Mouse (Mus musculus) urinary bladder, adult 18-20 months (tissue): Measurements from ENCODE around the gene Gm853.

ENCODE experiments used
- DNase-seq, 2 experiments: peaks; one replicate each; pipeline ENCODE4 v3.0.0; 2022; ENCODE audit warnings: low spot score in 2 of 2, mixed read lengths in 2 of 2

Gm853 gene

DNA sequence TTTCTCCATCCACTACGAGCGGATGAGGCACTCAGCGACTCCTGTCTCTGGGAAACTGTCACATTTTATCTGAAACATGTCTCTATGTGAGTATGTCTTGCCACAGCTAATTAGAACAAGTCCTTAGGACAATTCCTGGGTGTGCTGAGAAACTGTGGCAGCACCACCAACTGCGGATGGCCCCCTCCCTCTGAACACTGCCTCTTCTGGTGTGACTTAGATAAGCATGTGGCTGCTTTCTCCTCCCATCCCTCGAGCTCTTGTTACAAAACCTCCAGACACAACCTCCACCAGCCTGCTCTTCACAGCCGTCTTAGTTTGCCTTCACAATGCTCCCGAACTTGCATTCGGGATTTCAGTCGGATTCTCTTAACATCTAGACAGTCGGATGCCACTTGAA is 8.3 kb downstream of the Gm853 start:
- DNase-seq = no peak

DNA sequence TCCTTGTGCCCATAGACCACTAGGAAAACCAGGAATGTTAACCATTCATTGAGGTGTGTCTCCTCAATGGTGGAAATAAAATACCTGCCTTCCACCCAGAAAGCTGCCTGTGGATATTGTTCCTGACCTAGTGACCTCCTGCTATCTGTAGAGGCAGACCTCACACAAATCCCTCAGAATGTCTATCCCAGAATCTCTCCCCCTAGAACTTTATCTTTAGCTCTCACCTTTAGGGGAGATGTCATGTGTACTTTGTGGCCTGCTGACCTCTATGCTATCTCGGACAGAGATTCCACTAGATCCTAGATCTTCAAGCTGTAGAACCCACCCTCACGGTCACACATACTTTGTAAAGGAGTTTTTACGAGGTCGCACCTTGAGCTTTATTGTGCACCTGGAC is 9.0 kb downstream of the Gm853 start:
- DNase-seq = no peak

DNA sequence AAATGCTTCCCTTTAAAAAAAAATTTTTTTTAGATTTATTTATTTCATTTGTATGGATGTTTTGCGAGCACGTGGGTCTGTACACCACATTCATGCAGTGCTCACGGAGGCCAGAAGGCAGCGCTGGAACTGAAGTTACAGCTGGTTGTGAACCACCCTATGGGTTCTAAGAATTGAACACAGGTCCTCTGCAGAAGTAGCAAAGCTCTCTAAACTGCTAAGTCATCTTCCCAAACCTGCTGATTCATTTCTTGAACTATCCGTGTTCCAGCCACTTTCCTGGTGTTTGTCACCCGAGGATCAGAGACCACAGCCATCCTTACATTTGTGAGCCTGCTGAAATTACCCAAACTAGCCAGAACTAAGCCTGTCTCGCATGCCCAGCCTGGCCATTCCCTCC is 9.8 kb downstream of the Gm853 start:
- no peak for DNase-seq

DNA sequence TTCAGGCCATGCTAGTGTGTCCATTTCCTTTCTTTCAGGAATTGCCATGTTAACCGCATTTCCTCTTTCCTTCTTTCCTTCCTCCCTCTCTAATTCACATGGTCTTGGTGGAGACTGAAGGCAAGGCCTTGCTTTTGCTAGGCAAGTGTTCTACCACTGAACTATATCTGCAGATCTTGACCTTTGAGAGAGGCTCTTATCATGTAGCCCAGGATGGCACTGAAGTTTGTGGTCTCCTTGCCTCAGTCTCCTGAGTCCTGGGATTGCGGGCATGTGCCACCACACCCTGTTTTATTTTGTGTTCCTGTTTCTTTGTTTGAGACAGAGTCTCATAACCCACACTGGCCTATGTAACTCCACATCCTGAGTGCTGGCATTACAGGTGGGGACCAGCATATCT is 10.3 kb downstream of the Gm853 start:
- no peak for DNase-seq

DNA sequence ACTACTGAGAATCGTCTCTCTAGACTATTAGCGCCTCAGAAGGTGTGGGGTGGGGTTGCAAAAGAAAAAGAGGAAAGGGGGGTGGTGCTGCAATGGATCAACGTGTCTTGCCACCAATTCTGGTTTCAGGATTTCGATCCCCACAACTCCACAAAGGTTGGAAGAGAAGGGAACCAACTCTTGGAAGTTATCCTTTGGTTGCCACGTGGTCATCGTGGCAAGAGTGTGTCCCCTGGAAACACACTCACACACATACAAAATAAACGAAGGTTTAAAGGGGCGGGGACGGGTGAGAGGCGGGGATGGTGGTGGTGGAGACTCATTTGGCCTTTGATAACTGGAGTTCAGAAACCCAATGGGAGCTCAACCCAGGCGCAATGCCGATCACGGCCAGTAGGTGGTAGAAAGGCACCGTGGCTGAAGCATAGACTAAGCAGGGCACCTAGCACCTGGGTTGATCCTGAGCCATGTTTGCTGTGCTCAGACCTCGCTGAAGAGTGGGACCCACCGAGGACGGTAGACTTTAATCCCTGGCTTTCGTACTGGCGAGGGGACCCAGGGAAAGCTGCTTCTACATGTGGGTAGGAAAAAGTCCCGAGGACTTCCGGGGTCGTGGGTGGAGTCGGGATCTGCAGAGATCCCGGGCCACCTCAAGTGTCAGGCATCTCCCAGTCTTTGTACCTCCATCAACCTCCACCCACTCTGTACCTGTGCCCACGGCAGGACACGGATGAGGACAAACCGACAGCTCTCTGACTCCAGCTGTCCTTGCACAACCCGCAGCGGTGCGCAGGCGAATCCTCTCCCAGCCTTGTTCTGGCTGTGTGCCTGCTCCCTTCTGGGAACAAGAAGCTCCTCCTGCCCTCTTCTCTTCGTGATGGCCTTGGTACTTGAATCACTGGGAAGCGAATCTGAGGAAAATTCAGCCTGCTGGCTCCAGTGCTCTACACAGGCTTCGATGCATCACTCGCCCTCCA is 23.2 kb downstream of the Gm853 start:
- peak; percentile 75 to 97 for DNase-seq

DNA sequence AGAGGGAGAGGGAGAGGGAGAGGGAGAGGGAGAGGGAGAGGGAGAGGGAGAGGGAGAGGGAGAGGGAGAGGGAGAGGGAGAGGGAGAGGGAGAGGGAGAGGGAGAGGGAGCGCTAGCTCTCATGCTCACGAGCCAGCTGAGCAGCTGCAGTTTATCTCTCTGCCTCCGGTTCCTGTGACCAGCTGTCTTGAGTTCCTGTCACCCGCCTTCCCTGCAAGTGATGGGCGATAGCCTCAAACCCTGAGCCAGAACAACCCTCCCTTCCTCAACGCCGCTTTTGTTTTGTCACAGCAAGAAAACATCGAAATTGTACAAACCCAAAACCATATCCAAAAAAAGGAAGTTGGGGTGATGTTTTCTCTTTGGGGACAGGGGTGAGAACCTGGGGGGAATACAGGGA is 25.7 kb downstream of the Gm853 start:
- no peak for DNase-seq

DNA sequence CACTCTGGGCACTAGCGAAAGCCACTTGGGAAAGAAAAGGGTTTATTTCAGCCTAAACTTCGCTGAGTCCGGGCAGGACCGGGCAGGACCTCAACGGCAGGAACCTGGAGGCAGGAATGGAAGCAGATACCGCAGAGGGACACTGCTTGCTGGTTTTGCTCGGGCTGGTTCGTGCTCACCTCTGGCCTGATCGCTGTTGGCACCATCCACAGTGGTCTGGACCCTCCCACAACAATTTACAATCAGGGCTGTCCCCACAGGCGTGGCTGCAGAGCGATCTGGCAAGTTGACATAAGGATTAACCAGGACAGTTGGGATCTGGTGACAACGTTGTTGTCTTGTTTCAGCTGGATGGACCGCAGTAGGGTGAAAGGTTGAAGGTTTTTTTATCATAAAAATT is 26.3 kb downstream of the Gm853 start:
- no peak for DNase-seq

DNA sequence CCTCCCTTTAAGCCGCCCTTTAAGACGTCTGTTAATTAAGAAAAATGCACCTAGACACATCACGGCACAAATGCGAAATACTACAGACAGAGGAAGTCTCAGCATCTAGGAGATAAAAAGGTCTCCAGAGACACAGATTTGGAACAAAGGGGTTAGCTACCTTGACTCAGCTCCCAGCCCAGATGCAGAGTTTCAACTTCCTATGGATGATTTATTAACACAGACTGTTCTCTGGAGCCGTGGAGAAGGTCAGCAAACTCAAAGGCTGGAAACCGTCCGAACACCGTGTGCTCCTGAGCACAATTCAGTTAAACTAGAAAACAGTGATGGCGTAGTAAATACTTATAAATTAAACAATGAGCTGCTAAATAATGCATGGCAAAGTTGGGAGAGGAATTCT is 29.9 kb downstream of the Gm853 start:
- DNase-seq = no peak

DNA sequence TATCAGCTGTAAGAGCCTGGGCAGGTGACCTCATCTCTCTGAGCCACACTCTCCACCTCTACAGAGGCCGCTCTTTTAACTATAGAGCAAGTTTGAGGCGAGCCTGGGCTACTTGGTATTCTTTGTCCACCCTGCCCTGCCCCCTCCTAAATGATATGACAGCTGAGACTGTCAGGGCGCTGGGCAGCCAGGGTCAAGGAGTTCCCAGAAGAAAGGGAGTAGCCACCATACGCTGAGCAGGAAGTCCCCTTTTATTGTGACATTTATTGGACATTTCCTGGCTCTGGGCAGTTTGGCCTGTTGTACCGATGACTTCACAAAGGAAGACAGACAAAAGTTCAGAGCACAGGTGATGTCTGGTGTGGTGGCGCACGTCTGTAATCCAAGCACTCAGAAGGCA is 32.6 kb downstream of the Gm853 start:
- DNase-seq = no peak

DNA sequence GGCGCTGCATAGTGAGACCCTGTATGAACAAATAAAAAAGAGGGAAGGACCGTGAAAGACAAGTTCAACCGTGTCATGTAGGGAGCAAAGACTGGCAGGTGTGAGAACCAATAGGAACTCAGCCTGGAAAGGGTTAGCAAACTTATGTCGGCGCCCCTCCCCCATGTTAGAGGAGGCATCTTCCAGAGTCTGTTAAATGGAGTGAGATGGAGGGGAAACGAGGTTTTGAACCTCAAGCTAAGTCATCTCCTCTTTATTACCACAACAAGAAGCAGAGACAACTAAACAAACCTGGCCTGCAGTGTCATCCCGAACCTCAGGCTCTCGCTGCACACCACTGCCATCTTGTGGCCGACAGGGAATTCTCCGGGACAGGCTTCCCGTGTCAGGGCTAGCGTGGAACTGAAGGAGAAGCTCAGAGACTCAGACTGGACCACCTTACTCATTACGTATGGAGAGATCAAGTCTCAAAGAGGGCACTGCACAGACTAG is 33.3 kb downstream of the Gm853 start:
- DNase-seq = peak; percentile 64 to 77

DNA sequence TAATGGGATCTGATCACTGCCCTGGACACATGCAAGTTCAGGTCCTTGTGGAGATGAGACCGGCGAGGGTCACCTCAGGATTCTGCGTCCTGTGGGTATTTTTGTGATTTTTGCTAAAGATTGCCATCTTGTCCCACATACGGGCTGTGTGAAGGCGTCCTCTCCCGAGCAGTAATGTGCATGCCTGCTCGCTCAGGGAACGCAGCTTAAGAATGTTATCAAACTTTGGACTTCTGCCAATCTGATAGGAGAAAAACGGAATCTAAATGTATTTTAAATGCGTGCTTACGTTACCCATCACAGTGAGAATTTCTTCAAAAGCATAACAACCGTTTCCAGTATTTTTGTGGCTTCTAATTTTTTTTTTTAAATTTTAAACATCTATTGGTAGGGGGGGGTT is 35.3 kb downstream of the Gm853 start:
- DNase-seq = no peak

DNA sequence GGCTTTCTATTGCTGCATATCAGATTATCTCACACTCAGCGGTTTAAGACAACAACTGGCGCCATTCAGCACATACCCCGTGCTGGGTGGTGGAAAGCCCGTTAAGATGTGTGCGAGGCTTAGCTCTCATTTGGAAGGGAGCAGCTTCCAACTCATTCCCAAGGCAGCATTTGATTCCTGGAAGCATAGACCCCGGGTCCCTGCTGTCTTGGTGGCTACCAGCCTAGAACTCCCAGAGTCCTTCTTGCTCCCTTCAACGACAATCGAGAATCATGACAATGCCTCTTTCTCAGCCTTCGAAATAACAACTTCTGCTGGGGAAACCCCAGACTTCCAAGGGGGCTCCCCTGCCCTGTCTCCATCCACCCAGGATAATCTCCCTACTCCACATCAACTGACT is 35.8 kb downstream of the Gm853 start:
- no peak for DNase-seq

DNA sequence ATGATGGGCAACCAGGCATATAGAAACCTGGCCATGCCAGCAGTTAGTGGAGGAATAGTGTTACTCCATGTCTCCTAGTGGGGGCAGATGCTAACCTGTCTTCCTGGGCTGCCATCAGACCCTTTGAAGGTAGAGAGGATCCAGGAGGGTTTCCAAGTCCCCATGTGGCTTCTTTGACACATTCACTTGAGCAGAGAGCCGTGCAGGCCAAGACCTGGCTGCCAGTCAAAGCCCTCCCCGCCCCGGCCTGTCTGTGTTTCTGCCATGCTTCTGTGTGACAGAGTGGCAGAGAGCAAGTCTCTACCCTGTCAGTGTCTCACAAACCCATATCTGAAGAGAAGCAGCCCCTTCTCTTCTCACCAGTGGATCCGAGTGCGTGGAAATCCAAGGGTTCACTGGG is 38.3 kb downstream of the Gm853 start:
- no peak for DNase-seq

DNA sequence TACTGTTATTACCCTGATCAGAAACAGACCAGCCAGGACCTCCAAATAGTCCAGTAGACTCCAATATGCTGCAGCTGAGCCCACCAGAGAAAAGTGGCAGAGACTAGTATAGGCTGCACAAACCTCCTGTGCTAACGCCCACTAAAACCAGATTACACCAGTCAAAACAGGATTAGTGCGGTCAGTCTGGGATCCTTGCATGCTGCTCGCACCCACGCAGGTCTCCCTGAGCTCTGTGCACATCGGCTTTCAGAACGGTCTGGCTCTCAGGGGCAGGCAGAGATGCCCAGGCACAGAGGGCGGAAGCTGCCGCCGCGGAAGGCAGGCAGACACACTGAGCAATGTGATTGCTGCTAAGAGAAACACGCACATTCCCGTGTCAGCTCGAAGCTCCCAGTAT is 39.2 kb downstream of the Gm853 start:
- DNase-seq = no peak

DNA sequence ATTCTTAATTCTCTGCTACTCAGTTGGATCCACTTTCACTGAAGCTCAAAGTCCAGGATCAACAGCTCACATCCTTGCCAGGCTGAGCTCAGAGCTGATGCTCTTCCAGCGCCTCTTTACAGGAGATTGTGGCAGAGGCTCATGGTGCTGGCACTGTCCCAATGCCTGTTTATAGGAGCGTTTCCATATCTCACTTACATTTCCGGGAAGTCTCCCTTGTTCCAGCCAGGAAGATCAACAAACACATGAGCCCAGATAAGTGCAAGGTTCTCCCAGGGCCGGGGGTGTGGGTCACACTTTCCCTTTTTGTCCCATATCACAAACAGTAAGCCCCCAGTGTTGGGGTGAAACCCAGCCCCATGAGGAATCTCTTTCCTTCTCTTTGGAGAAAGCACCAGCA is 40.3 kb downstream of the Gm853 start:
- DNase-seq = no peak

DNA sequence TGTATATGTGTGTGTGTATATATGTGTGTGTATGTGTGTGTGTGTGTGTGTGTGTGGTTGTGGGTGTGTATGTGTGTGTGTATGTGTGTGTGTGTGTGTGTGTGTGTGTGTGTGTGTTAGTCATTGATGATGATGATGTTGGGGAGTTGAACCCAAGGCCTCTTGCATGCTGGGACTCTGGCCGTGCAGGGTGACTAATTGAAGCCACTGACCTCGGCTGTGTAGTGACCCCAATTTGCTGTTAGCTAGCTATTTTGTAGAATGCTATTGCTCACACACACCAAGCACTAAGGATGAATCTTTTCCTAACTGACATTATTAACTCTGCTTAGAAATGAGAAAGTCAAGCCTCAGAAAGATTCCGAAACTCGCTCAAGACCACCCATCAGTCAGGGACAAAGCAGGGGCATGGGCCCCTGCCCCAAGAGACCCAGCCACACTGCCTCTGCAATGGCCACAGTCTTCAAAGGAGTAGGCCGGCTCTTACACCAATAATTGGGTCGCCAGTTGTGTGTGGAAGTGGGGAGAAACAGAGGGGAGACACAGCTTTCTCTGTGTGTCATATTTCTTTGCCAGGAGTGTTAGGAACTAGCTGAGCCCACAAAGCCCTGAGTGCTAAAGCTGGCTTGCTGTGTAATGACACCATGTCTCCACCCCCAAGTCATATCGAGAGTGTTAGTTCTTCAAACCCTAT is 41.1 kb downstream of the Gm853 start:
- no peak for DNase-seq

DNA sequence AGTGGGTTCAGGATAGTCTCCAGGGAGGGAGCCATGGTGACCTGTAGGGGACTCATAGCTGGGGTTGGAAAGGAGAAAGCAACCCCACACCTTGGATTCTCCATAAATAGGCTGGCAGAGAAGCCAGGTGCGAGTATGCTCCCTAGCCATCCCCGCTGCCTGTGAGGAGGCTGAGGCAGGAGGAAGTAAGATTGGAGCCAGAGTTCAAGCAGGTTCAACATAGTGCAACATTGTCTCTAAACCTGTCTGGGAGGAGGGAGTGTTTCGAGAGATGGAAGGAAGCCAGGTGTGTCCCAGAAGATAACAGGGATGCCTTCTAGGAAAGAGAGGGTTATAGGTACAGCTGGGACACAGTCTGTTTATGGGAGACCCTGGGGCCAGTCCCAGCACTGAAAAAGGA is 42.3 kb downstream of the Gm853 start:
- DNase-seq = no peak

DNA sequence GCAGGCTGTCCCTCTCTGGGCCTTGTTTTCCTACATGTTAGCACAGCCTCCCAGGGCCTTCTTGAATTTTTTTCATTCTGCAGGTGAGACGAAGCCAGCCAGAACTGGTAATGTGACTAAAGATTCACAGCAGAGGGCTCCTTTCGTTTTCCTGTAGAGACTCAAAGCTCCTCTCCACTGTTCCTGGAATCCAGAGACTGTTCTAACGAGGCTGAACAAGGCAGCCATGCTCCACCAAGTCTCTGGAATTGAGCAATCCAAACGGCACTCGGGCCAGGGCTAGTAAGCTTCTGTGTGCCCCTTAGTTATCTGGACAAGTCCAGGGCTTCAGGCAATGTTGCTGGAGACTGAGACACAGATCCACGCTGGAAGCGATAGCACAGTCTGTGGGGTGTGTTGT is 44.7 kb downstream of the Gm853 start:
- peak in 1 of 2 experiments; percentile 28 for DNase-seq

DNA sequence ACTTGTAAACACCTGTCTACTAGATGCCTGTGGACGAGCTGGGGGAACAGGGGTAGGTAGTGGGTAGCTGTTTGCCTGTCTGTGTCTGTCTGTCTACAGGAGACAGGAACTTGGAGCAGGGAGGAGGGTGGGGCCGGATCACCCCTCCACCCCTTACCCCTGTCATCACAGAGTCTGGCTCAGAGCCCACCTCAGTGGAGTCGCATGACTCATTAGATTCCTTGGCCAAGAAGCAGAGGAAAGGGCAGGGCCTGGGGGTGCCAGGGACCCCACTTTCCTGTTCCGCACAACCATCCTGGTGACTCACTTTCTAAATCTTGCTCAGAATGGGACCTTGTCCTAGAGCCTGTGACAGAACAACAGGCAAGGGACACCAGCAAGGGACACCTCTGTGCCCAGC is 45.1 kb downstream of the Gm853 start:
- peak in 1 of 2 experiments; percentile 37 for DNase-seq

DNA sequence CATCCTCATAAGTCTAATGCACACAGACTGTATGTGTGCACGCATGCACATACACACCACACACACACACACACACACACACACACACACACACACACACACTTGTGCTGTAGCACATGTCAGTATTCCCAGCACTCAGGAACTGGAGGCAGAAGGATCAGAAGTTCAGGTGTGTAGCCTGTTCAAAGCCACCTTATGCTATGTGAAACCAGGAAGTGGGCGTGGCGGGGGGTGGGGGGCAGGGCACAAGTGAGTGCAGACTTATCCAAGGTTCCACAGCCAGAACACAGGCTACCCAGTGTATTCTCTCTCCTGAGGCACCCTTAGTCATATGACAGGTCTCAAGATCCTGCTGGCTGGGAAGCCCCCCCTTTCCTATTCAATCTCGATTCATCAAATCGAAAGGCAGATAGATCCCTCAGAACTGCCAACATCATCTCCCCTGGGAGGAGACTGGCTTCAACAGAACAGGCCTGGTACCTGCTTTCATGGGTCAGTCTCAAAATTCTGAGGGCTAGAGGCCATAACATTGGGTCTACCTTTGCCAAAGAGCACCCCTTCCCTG is 46.0 kb downstream of the Gm853 start:
- no peak for DNase-seq

DNA sequence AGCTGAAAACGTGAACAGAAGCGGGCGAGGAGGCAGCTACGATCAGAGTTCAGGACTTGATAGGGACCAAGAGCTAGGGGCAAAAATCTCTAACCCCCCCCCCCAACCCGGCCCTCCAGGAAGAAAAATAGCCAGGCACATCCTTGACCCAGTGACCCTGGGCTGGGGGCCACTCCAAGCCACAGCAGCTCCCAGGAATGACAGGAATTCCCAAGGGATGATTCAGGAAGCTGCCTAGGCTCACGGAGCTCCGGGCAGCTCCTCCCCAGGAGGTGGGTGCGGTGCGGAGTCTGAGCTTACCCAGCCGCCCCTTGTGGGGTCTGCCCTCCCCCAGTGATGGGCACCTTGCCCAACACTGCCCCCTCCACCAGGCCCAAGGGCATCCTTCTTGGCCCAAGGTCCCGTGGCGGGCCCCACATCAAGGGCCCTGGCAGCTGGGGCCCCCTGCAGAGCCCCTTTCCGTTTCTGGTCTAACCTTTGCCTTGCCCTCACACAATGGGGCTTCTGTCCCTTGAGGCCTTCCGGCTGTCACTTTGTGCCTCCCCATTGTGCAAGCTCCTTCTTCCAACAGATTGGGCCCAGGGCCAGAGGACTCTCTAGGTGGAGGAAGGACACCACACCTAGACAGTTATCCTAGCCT is 47.0 kb downstream of the Gm853 start, which contains the start of gene Tinagl1:
Gene Tinagl1 (minus strand): TSS at position 51 of the 640 bp plus-strand sequence.
- DNase-seq = no peak
